Mouse (Mus musculus): Measurements from ENCODE around the gene Alyref2. TPM values are rescaled to one million over a fixed set of nuclear protein-coding genes. Genes with fewer than 3 reads are reported as not detected.

The Alyref2 gene
- polyA plus RNA-seq, 1 experiment from 2014 or later, result 14.6 TPM

GRCm38 (mm10) chr1:171477758-171478545, 25.3 kb upstream of the Alyref2 start:
- Histone ChIP-seq H3K4me3 (ENCODE audit: low read depth, low read length) (peak overlapping the region; percentile 17), H3K9ac (replicated peaks; ENCODE audit: low read depth, low read length) (no peak overlapping the region), H3K36me3 (ENCODE audit: control insufficient read depth, insufficient read depth, low read length) (no peaks in the 10 kb centered on the region), H3K9me3 (ENCODE audit: control insufficient read depth, low read depth, low read length) (peaks cover 3% of the 10 kb centered on the region; the same call in 1 of the 2 replicates), H3K27me3 (ENCODE audit: control insufficient read depth, insufficient read depth, low read length) (no peaks in the 10 kb centered on the region), H3K4me2 (replicated peaks; ENCODE audit: low read depth, low read length) (peak overlapping the region; percentile 28; the same call in 1 of the 2 replicates), H3K4me1 (ENCODE audit: control insufficient read depth, insufficient read depth, low read length) (0 out of 2 replicates have a peak, but pooled peaks cover 5% of the 10 kb centered on the region), H3K27ac (ENCODE audit: low read length) (peak overlapping the region; percentile 75)
- peak; percentile 92 for ATAC-seq (ENCODE audit: insufficient number of reproducible peaks, insufficient read depth, low FRiP score, low read depth)
- 49% methylated on average over 27 of the region's 27 CpGs for WGBS

GRCm38 (mm10) chr1:171478968-171479367, 24.3 kb upstream of the Alyref2 start:
- Histone ChIP-seq H3K9me3 (ENCODE audit: control insufficient read depth, low read depth, low read length) (peaks cover 5% of the 10 kb centered on the region; the same call in 1 of the 2 replicates), H3K36me3 (ENCODE audit: control insufficient read depth, insufficient read depth, low read length) (no peaks in the 10 kb centered on the region), H3K27me3 (ENCODE audit: control insufficient read depth, insufficient read depth, low read length) (no peaks in the 10 kb centered on the region), H3K4me3 (ENCODE audit: low read depth, low read length) (no peak overlapping the region), H3K4me1 (ENCODE audit: control insufficient read depth, insufficient read depth, low read length) (0 out of 2 replicates have a peak, but pooled peaks cover 5% of the 10 kb centered on the region), H3K27ac (ENCODE audit: low read length) (no peak overlapping the region), H3K4me2 (replicated peaks; ENCODE audit: low read depth, low read length) (no peak overlapping the region), H3K9ac (replicated peaks; ENCODE audit: low read depth, low read length) (no peak overlapping the region)
- no peak for ATAC-seq (ENCODE audit: insufficient number of reproducible peaks, insufficient read depth, low FRiP score, low read depth)
- 61% methylated on average over 2 of the region's 2 CpGs for WGBS

- H3K4me2 ChIP-seq (replicated peaks; ENCODE audit: low read depth, low read length), result no peak overlapping the region
- no peak for ATAC-seq (ENCODE audit: insufficient number of reproducible peaks, insufficient read depth, low FRiP score, low read depth)
- no peak overlapping the region for H3K4me3 ChIP-seq (ENCODE audit: low read depth, low read length)
- H3K27ac ChIP-seq (ENCODE audit: low read length), result no peak overlapping the region
- H3K4me1 ChIP-seq (ENCODE audit: control insufficient read depth, insufficient read depth, low read length), result no peaks in the 10 kb centered on the region
- H3K36me3 ChIP-seq (ENCODE audit: control insufficient read depth, insufficient read depth, low read length), result no peaks in the 10 kb centered on the region
- WGBS, result 91% methylated on average over 13 of the region's 13 CpGs
- peaks cover 6% of the 10 kb centered on the region for H3K9me3 ChIP-seq (ENCODE audit: control insufficient read depth, low read depth, low read length)
- no peak overlapping the region for H3K9ac ChIP-seq (replicated peaks; ENCODE audit: low read depth, low read length)
- no peaks in the 10 kb centered on the region for H3K27me3 ChIP-seq (ENCODE audit: control insufficient read depth, insufficient read depth, low read length)
These were observed 9.0 kb upstream of the Alyref2 start for GRCm38 (mm10) chr1:171494241-171494640.

- Histone ChIP-seq H3K36me3 (ENCODE audit: control insufficient read depth, insufficient read depth, low read length) (no peaks in the 10 kb centered on the region), H3K9me3 (ENCODE audit: control insufficient read depth, low read depth, low read length) (peaks cover 6% of the 10 kb centered on the region), H3K27me3 (ENCODE audit: control insufficient read depth, insufficient read depth, low read length) (no peaks in the 10 kb centered on the region), H3K9ac (replicated peaks; ENCODE audit: low read depth, low read length) (no peak overlapping the region), H3K4me1 (ENCODE audit: control insufficient read depth, insufficient read depth, low read length) (no peaks in the 10 kb centered on the region), H3K4me2 (replicated peaks; ENCODE audit: low read depth, low read length) (no peak overlapping the region), H3K4me3 (ENCODE audit: low read depth, low read length) (no peak overlapping the region), H3K27ac (ENCODE audit: low read length) (no peak overlapping the region)
- WGBS, result 87% methylated on average over 6 of the region's 6 CpGs
- no peak for ATAC-seq (ENCODE audit: insufficient number of reproducible peaks, insufficient read depth, low FRiP score, low read depth)
These were observed 7.9 kb upstream of the Alyref2 start for GRCm38 (mm10) chr1:171495371-171495770.

- no peak overlapping the region for H3K27ac ChIP-seq (ENCODE audit: low read length)
- no peak for ATAC-seq (ENCODE audit: insufficient number of reproducible peaks, insufficient read depth, low FRiP score, low read depth)
- H3K27me3 ChIP-seq (ENCODE audit: control insufficient read depth, insufficient read depth, low read length), result no peaks in the 10 kb centered on the region
- 84% methylated on average over 5 of the region's 5 CpGs for WGBS
- 0 out of 2 replicates have a peak, but pooled peaks cover 3% of the 10 kb centered on the region for H3K4me1 ChIP-seq (ENCODE audit: control insufficient read depth, insufficient read depth, low read length)
- H3K4me2 ChIP-seq (replicated peaks; ENCODE audit: low read depth, low read length), result no peak overlapping the region
- no peak overlapping the region for H3K9ac ChIP-seq (replicated peaks; ENCODE audit: low read depth, low read length)
- H3K4me3 ChIP-seq (ENCODE audit: low read depth, low read length), result no peak overlapping the region
- H3K9me3 ChIP-seq (ENCODE audit: control insufficient read depth, low read depth, low read length), result no peaks in the 10 kb centered on the region
- H3K36me3 ChIP-seq (ENCODE audit: control insufficient read depth, insufficient read depth, low read length), result no peaks in the 10 kb centered on the region
These were observed 3.4 kb upstream of the Alyref2 start for GRCm38 (mm10) chr1:171499856-171500255.

GRCm38 (mm10) chr1:171501016-171501610, 2.2 kb upstream of the Alyref2 start:
- 62% methylated on average over 6 of the region's 6 CpGs for WGBS

GRCm38 (mm10) chr1:171501636-171502080, 1.6 kb upstream of the Alyref2 start:
- H3K27me3 ChIP-seq (ENCODE audit: control insufficient read depth, insufficient read depth, low read length), result no peaks in the 10 kb centered on the region
- no peak for ATAC-seq (ENCODE audit: insufficient number of reproducible peaks, insufficient read depth, low FRiP score, low read depth)
- H3K36me3 ChIP-seq (ENCODE audit: control insufficient read depth, insufficient read depth, low read length), result no peaks in the 10 kb centered on the region
- 0 out of 2 replicates have a peak, but pooled peaks cover 3% of the 10 kb centered on the region for H3K4me1 ChIP-seq (ENCODE audit: control insufficient read depth, insufficient read depth, low read length)
- peak overlapping the region; percentile 24 for H3K4me2 ChIP-seq (replicated peaks; ENCODE audit: low read depth, low read length)
- H3K4me3 ChIP-seq (ENCODE audit: low read depth, low read length), result no peak overlapping the region
- H3K9ac ChIP-seq (replicated peaks; ENCODE audit: low read depth, low read length), result no peak overlapping the region
- peak overlapping the region; percentile 93; the same call in 1 of the 2 replicates for H3K27ac ChIP-seq (ENCODE audit: low read length)
- H3K9me3 ChIP-seq (ENCODE audit: control insufficient read depth, low read depth, low read length), result no peaks in the 10 kb centered on the region
- 10% methylated on average over 5 of the region's 5 CpGs for WGBS

More at GRCm38 (mm10) chr1:171501016-171501610, 2.2 kb upstream of the Alyref2 start:
- H3K4me2 ChIP-seq (replicated peaks; ENCODE audit: low read depth, low read length), result no peak overlapping the region
- no peak overlapping the region for H3K4me3 ChIP-seq (ENCODE audit: low read depth, low read length)
- H3K27me3 ChIP-seq (ENCODE audit: control insufficient read depth, insufficient read depth, low read length), result no peaks in the 10 kb centered on the region
- no peak overlapping the region for H3K27ac ChIP-seq (ENCODE audit: low read length)
- no peak overlapping the region for H3K9ac ChIP-seq (replicated peaks; ENCODE audit: low read depth, low read length)
- 0 out of 2 replicates have a peak, but pooled peaks cover 3% of the 10 kb centered on the region for H3K4me1 ChIP-seq (ENCODE audit: control insufficient read depth, insufficient read depth, low read length)
- H3K36me3 ChIP-seq (ENCODE audit: control insufficient read depth, insufficient read depth, low read length), result no peaks in the 10 kb centered on the region
- no peak for ATAC-seq (ENCODE audit: insufficient number of reproducible peaks, insufficient read depth, low FRiP score, low read depth)
- no peaks in the 10 kb centered on the region for H3K9me3 ChIP-seq (ENCODE audit: control insufficient read depth, low read depth, low read length)

- Histone ChIP-seq H3K4me1 (ENCODE audit: control insufficient read depth, insufficient read depth, low read length) (0 out of 2 replicates have a peak, but pooled peaks cover 3% of the 10 kb centered on the region), H3K9ac (replicated peaks; ENCODE audit: low read depth, low read length) (no peak overlapping the region), H3K36me3 (ENCODE audit: control insufficient read depth, insufficient read depth, low read length) (no peaks in the 10 kb centered on the region), H3K9me3 (ENCODE audit: control insufficient read depth, low read depth, low read length) (no peaks in the 10 kb centered on the region), H3K27ac (ENCODE audit: low read length) (peak overlapping the region; percentile 93), H3K4me2 (replicated peaks; ENCODE audit: low read depth, low read length) (peak overlapping the region; percentile 50), H3K4me3 (ENCODE audit: low read depth, low read length) (peak overlapping the region; percentile 47; the same call in 1 of the 2 replicates), H3K27me3 (ENCODE audit: control insufficient read depth, insufficient read depth, low read length) (no peaks in the 10 kb centered on the region)
- 1% methylated on average over 14 of the region's 14 CpGs for WGBS
- ATAC-seq (ENCODE audit: insufficient number of reproducible peaks, insufficient read depth, low FRiP score, low read depth), result peak; percentile 86
These were observed 659 bp upstream of the Alyref2 start for GRCm38 (mm10) chr1:171502388-171503249.

Measured in stomach, embryonic 14.5 days (tissue).